Mouse (Mus musculus) embryonic fibroblast, embryonic 13.5 days (primary cell): ENCODE measurements around the gene Cmtm4.

Experiments used
- CTCF ChIP-seq: IDR thresholded peaks from 2 replicates; pipeline ENCODE4 v1.5.1; 2011; ENCODE audit warnings: mild to moderate bottlenecking, control low read depth, low read length, moderate library complexity, borderline replicate concordance; ENCODE audit not compliant: insufficient read depth
- POLR2A ChIP-seq: IDR thresholded peaks from 2 replicates; pipeline ENCODE4 v1.6.1; 2011; ENCODE audit warnings: low read depth, mild to moderate bottlenecking, control low read depth, low read length, moderate library complexity

DNA sequence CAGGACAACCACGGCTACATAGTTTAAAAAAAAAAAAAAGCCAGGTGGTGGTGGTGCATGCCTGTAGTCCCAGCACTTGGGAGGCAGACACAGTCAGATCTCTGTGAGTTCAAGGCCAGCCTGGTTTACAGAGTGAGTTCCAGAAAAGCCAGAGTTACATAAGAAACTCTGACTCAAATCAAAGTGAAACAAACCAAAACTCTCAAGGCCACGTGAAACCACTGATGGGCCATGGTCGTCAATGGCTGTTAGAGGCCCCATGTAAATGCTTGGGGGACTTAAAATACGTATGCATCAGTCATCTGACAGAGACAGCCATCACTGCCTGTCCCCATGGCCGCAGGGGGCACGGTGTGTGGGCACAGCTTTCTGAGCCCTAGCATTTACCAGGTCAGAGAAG is 24.5 kb downstream of the Cmtm4 start:
- TF ChIP-seq CTCF (no peak), POLR2A (no peak)
